Mouse (Mus musculus) limb, embryonic 10.5 days (tissue): ENCODE measurements around the gene Akr1b8. TPM values are rescaled to one million over a fixed set of nuclear protein-coding genes. Genes with fewer than 3 reads are reported as not detected.

Experiments
- polyA plus RNA-seq: library from polyadenylated mRNA; unstranded; fragments of >200 nt; fragmentation: Nextera tagmentation; extraction: Ambion mirVana; gene quantifications from 2 replicates; pipeline ENCODE4 v1.2.1, GENCODE M21; 2016

Gene Akr1b8
- polyA plus RNA-seq, 1 experiment from 2014 or later = 9.4 TPM

Other genes starting within 250 kb of the Akr1b8 start
- 37.9 and 40.1 TPM in 2 replicates for gene Slc35b4, start 177.0 kb upstream of the Akr1b8 start, polyA plus RNA-seq
- 238 and 309 TPM in 2 replicates for gene Akr1b3, start 36.6 kb upstream of the Akr1b8 start, polyA plus RNA-seq
- gene Akr1b10, start 30.1 kb downstream of the Akr1b8 start, polyA plus RNA-seq = 14.6 and 17.6 TPM in 2 replicates
- gene Akr1b7, start 58.2 kb downstream of the Akr1b8 start, polyA plus RNA-seq = 0.26 TPM in 1 of 2 replicates, not detected in the other
- 46.7 and 49.5 TPM in 2 replicates for gene Bpgm, start 122.1 kb downstream of the Akr1b8 start, polyA plus RNA-seq
- gene Cald1, start 244.4 kb downstream of the Akr1b8 start, polyA plus RNA-seq = 89.4 and 131 TPM in 2 replicates